ENCODE assay signal across 8 mouse cellular contexts in genomic region chr16:4592909-4593875, GRCm38 (mm10). TPM values are rescaled to one million over a fixed set of nuclear protein-coding genes. Genes with fewer than 3 reads are reported as not detected.
DNase-seq lines count a peak whose midpoint lies in the region; ATAC-seq and TF ChIP-seq lines count a peak whose summit lies in the region.

No protein-coding gene starts in this region.

- no peaks in the 10 kb centered on the region for H3K27me3 ChIP-seq in embryonic facial prominence, embryonic 14.5 days (replicated peaks; ENCODE audit: control insufficient read depth, insufficient read depth, low read length)
- no peaks in the 10 kb centered on the region for H3K27me3 ChIP-seq in hindbrain, embryonic 11.5 days (ENCODE audit: control insufficient read depth, insufficient read depth, low read length)
- no peaks in the 10 kb centered on the region for H3K27me3 ChIP-seq in stomach, postnatal 0 days (ENCODE audit: control insufficient read depth, insufficient read depth, low read length)

- peaks cover 38% of the 10 kb centered on the region for H3K4me1 ChIP-seq in embryonic facial prominence, embryonic 14.5 days (ENCODE audit: control insufficient read depth, insufficient read depth, low read length)
- peaks cover 27% of the 10 kb centered on the region for H3K4me1 ChIP-seq in hindbrain, embryonic 11.5 days (replicated peaks; ENCODE audit: control insufficient read depth, insufficient read depth, low read length)
- 0 out of 2 replicates have a peak, but pooled peaks cover 9% of the 10 kb centered on the region for H3K4me1 ChIP-seq in stomach, postnatal 0 days (replicated peaks; ENCODE audit: control insufficient read depth, insufficient read depth)

- TF ChIP-seq CTCF in left cerebral cortex, adult 2 months (IDR thresholded peaks at IDR 0.05), result peak; percentile 58
- peak; percentile 77 for TF ChIP-seq CTCF in stomach, postnatal 0 days (IDR thresholded peaks at IDR 0.05; ENCODE audit: low read depth)

- H3K9me3 ChIP-seq in embryonic facial prominence, embryonic 14.5 days (ENCODE audit: control insufficient read depth, low read length), result no peaks in the 10 kb centered on the region
- no peaks in the 10 kb centered on the region for H3K9me3 ChIP-seq in hindbrain, embryonic 11.5 days (ENCODE audit: control insufficient read depth, low read length)
- no peaks in the 10 kb centered on the region for H3K9me3 ChIP-seq in stomach, postnatal 0 days (ENCODE audit: control insufficient read depth, low read length)

- peaks cover 14% of the 10 kb centered on the region for H3K36me3 ChIP-seq in embryonic facial prominence, embryonic 14.5 days (ENCODE audit: control insufficient read depth, insufficient read depth, low read length)
- no peaks in the 10 kb centered on the region for H3K36me3 ChIP-seq in hindbrain, embryonic 11.5 days (ENCODE audit: control insufficient read depth, insufficient read depth, low read length)
- no peaks in the 10 kb centered on the region for H3K36me3 ChIP-seq in stomach, postnatal 0 days (ENCODE audit: control insufficient read depth, insufficient read depth, low read length)

- WGBS in embryonic facial prominence, embryonic 14.5 days, result 14% methylated on average over 32 of the region's 32 CpGs
- WGBS in hindbrain, embryonic 11.5 days, result 14% methylated on average over 32 of the region's 32 CpGs
- 11% methylated on average over 32 of the region's 32 CpGs for WGBS in stomach, postnatal 0 days

- H3K4me2 ChIP-seq in embryonic facial prominence, embryonic 14.5 days (ENCODE audit: low read depth, low read length), result peak overlapping the region; percentile 96
- peak overlapping the region; percentile 96 for H3K4me2 ChIP-seq in hindbrain, embryonic 11.5 days (replicated peaks; ENCODE audit: low read depth, low read length)
- H3K4me2 ChIP-seq in stomach, postnatal 0 days (replicated peaks; ENCODE audit: low read depth), result peak overlapping the region; percentile 81

- ATAC-seq in embryonic facial prominence, embryonic 14.5 days (ENCODE audit: low read depth), result no peak
- no peak for ATAC-seq in hindbrain, embryonic 11.5 days (ENCODE audit: low FRiP score)
- ATAC-seq in megakaryocyte-erythroid progenitor cell, adult 5-6 weeks (replicated peaks; ENCODE audit: low FRiP score, low TSS enrichment, poor library complexity, severe bottlenecking), result 0 out of 2 replicates have a peak, but pooled peaks have one; percentile 39
- no peak for ATAC-seq in stomach, postnatal 0 days (ENCODE audit: low FRiP score, low TSS enrichment)

- intact Hi-C loops in left cerebral cortex, adult 2 months (cut with DNase I), result no loop called here

- no peak for TF ChIP-seq EP300 in stomach, postnatal 0 days (optimal IDR thresholded peaks at IDR 0.05)

- peak overlapping the region; percentile 80 for H3K4me3 ChIP-seq in left cerebral cortex, adult 2 months
- H3K4me3 ChIP-seq in embryonic facial prominence, embryonic 14.5 days (ENCODE audit: low read depth, low read length), result peak overlapping the region; percentile 73
- peak overlapping the region; percentile 89 for H3K4me3 ChIP-seq in hindbrain, embryonic 11.5 days (ENCODE audit: low read depth, low read length)
- peak overlapping the region; percentile 69 for H3K4me3 ChIP-seq in stomach, postnatal 0 days (ENCODE audit: low read depth, low read length)

- peak; percentile 49 to 54 for DNase-seq in left cerebral cortex, adult 2 months (ENCODE audit: extremely low spot score in 1 of 2, low spot score in 2 of 2)
- no peak for DNase-seq in left cerebral cortex, adult 8-10 months (ENCODE audit: low spot score in 2 of 2)
- DNase-seq in adrenal gland, postnatal 14 days, result peak; percentile 76
- DNase-seq in embryonic facial prominence, embryonic 14.5 days (ENCODE audit: low spot score), result peak; percentile 82
- DNase-seq in hindbrain, embryonic 11.5 days (ENCODE audit: low spot score), result peak; percentile 73
- peak; percentile 41 to 50 for DNase-seq in layer of hippocampus, postnatal 36 days
- DNase-seq in stomach, postnatal 0 days (ENCODE audit: low spot score), result peak; percentile 59

- H3K9ac ChIP-seq in embryonic facial prominence, embryonic 14.5 days (ENCODE audit: low read depth, low read length), result peak overlapping the region; percentile 90
- peak overlapping the region; percentile 47; the same call in 1 of the 2 replicates for H3K9ac ChIP-seq in hindbrain, embryonic 11.5 days (ENCODE audit: low read depth, low read length)
- H3K9ac ChIP-seq in stomach, postnatal 0 days (ENCODE audit: low read length), result peak overlapping the region; percentile 79

- H3K27ac ChIP-seq in left cerebral cortex, adult 2 months, result peak overlapping the region; percentile 90
- peak overlapping the region; percentile 95 for H3K27ac ChIP-seq in embryonic facial prominence, embryonic 14.5 days (replicated peaks; ENCODE audit: low read depth, low read length)
- peak overlapping the region; percentile 98 for H3K27ac ChIP-seq in hindbrain, embryonic 11.5 days (ENCODE audit: low read depth, low read length)
- H3K27ac ChIP-seq in stomach, postnatal 0 days (replicated peaks), result peak overlapping the region; percentile 88

RNA-seq across cellular contexts. Expression of gene Glis2, which starts 1.3 kb away (rescaled TPM):
- total RNA-seq in left cerebral cortex, adult 2 months (2021), result 10 to 100 TPM; 12.9 to 16.2 TPM
- 10 to 100 TPM; 11.1 to 20.7 (median 16.6) TPM for total RNA-seq in left cerebral cortex, adult 8-10 months (2022)
- total RNA-seq in adrenal gland, postnatal 14 days (2021), result 23.7 and 25.1 TPM in 2 replicates
- polyA plus RNA-seq in embryonic facial prominence, embryonic 14.5 days (2014; fragmentation: Nextera tagmentation; extraction: Ambion mirVana), result 34.7 and 36.3 TPM in 2 replicates
- polyA plus RNA-seq in hindbrain, embryonic 11.5 days (2014; fragmentation: Nextera tagmentation; extraction: Ambion mirVana), result 26.3 and 27.6 TPM in 2 replicates
- total RNA-seq in layer of hippocampus, postnatal 36 days (2021), result 10 to 100 TPM; 13.1 to 14.6 TPM
- 2.0 TPM in 1 of 2 replicates, not detected in the other for total RNA-seq in megakaryocyte-erythroid progenitor cell, adult 5-6 weeks (2014; fragmentation: Nextera tagmentation)
- total RNA-seq in megakaryocyte-erythroid progenitor cell, adult 5-6 weeks (2017), result 0.33 TPM in 1 of 2 replicates, not detected in the other
- polyA plus RNA-seq in stomach, postnatal 0 days (2015; fragmentation: Nextera tagmentation; extraction: Ambion mirVana), result 11.6 and 11.7 TPM in 2 replicates

RNA-seq across cellular contexts. Expression of gene Pam16, which starts 31.6 kb away (rescaled TPM):
- total RNA-seq in left cerebral cortex, adult 2 months (2021), result 10 to 100 TPM; 78.1 to 94.1 TPM
- 10 to 100 TPM; 79.9 to 99.6 (median 92.2) TPM for total RNA-seq in left cerebral cortex, adult 8-10 months (2022)
- total RNA-seq in adrenal gland, postnatal 14 days (2021), result 108 and 140 TPM in 2 replicates
- 90.8 and 90.9 TPM in 2 replicates for polyA plus RNA-seq in embryonic facial prominence, embryonic 14.5 days (2014; fragmentation: Nextera tagmentation; extraction: Ambion mirVana)
- 113 and 117 TPM in 2 replicates for polyA plus RNA-seq in hindbrain, embryonic 11.5 days (2014; fragmentation: Nextera tagmentation; extraction: Ambion mirVana)
- 10 to 100 TPM; 84.4 to 90.4 TPM for total RNA-seq in layer of hippocampus, postnatal 36 days (2021)
- 76.0 and 100 TPM in 2 replicates for total RNA-seq in megakaryocyte-erythroid progenitor cell, adult 5-6 weeks (2014; fragmentation: Nextera tagmentation)
- total RNA-seq in megakaryocyte-erythroid progenitor cell, adult 5-6 weeks (2017), result 18.2 and 24.0 TPM in 2 replicates
- 65.4 and 71.9 TPM in 2 replicates for polyA plus RNA-seq in stomach, postnatal 0 days (2015; fragmentation: Nextera tagmentation; extraction: Ambion mirVana)

RNA-seq across cellular contexts. Expression of gene Tfap4, which starts 33.5 kb away (rescaled TPM):
- 1 to 10 TPM; 2.9 to 4.3 TPM for total RNA-seq in left cerebral cortex, adult 2 months (2021)
- total RNA-seq in left cerebral cortex, adult 8-10 months (2022), result 1 to 10 TPM; 5.5 to 8.1 (median 6.9) TPM
- total RNA-seq in adrenal gland, postnatal 14 days (2021), result 5.7 and 9.2 TPM in 2 replicates
- 16.6 and 17.2 TPM in 2 replicates for polyA plus RNA-seq in embryonic facial prominence, embryonic 14.5 days (2014; fragmentation: Nextera tagmentation; extraction: Ambion mirVana)
- polyA plus RNA-seq in hindbrain, embryonic 11.5 days (2014; fragmentation: Nextera tagmentation; extraction: Ambion mirVana), result 16.1 TPM in 2 replicates
- total RNA-seq in layer of hippocampus, postnatal 36 days (2021), result 1 to 10 TPM; 4.3 to 4.7 TPM
- 31.4 and 38.4 TPM in 2 replicates for total RNA-seq in megakaryocyte-erythroid progenitor cell, adult 5-6 weeks (2014; fragmentation: Nextera tagmentation)
- 47.3 and 69.9 TPM in 2 replicates for total RNA-seq in megakaryocyte-erythroid progenitor cell, adult 5-6 weeks (2017)
- polyA plus RNA-seq in stomach, postnatal 0 days (2015; fragmentation: Nextera tagmentation; extraction: Ambion mirVana), result 8.9 and 10.6 TPM in 2 replicates

RNA-seq across cellular contexts. Expression of gene Vasn, which starts 46.5 kb away (rescaled TPM):
- 10 to 100 TPM; 11.5 to 13.1 TPM for total RNA-seq in left cerebral cortex, adult 2 months (2021)
- 10 to 100 TPM in 2 of 4 experiments, 1 to 10 TPM in 2; 8.5 to 10.4 (median 9.9) TPM for total RNA-seq in left cerebral cortex, adult 8-10 months (2022)
- 11.4 and 14.9 TPM in 2 replicates for total RNA-seq in adrenal gland, postnatal 14 days (2021)
- 31.3 and 32.4 TPM in 2 replicates for polyA plus RNA-seq in embryonic facial prominence, embryonic 14.5 days (2014; fragmentation: Nextera tagmentation; extraction: Ambion mirVana)
- 7.9 and 9.4 TPM in 2 replicates for polyA plus RNA-seq in hindbrain, embryonic 11.5 days (2014; fragmentation: Nextera tagmentation; extraction: Ambion mirVana)
- total RNA-seq in layer of hippocampus, postnatal 36 days (2021), result 1 to 10 TPM; 4.4 to 5.7 TPM
- not detected in 2 replicates for total RNA-seq in megakaryocyte-erythroid progenitor cell, adult 5-6 weeks (2014; fragmentation: Nextera tagmentation)
- 0.38 and 0.65 TPM in 2 replicates for total RNA-seq in megakaryocyte-erythroid progenitor cell, adult 5-6 weeks (2017)
- 8.8 and 9.6 TPM in 2 replicates for polyA plus RNA-seq in stomach, postnatal 0 days (2015; fragmentation: Nextera tagmentation; extraction: Ambion mirVana)

RNA-seq across cellular contexts. Expression of gene Dnaja3, which starts 46.6 kb away (rescaled TPM):
- total RNA-seq in left cerebral cortex, adult 2 months (2021), result 10 to 100 TPM; 56.9 to 62.2 TPM
- total RNA-seq in left cerebral cortex, adult 8-10 months (2022), result 10 to 100 TPM; 63.0 to 66.1 (median 65.1) TPM
- total RNA-seq in adrenal gland, postnatal 14 days (2021), result 166 and 173 TPM in 2 replicates
- 57.6 and 57.7 TPM in 2 replicates for polyA plus RNA-seq in embryonic facial prominence, embryonic 14.5 days (2014; fragmentation: Nextera tagmentation; extraction: Ambion mirVana)
- polyA plus RNA-seq in hindbrain, embryonic 11.5 days (2014; fragmentation: Nextera tagmentation; extraction: Ambion mirVana), result 49.1 and 54.0 TPM in 2 replicates
- 10 to 100 TPM; 61.7 to 65.6 TPM for total RNA-seq in layer of hippocampus, postnatal 36 days (2021)
- 56.5 and 81.2 TPM in 2 replicates for total RNA-seq in megakaryocyte-erythroid progenitor cell, adult 5-6 weeks (2014; fragmentation: Nextera tagmentation)
- 71.0 and 106 TPM in 2 replicates for total RNA-seq in megakaryocyte-erythroid progenitor cell, adult 5-6 weeks (2017)
- 47.0 and 49.2 TPM in 2 replicates for polyA plus RNA-seq in stomach, postnatal 0 days (2015; fragmentation: Nextera tagmentation; extraction: Ambion mirVana)

Comparison
In these comparisons a context has a peak if more than half of its experiments do, and no peak if none do; other contexts are left out.
1. DNase-seq: peak in left cerebral cortex, adult 2 months (2 of 2), adrenal gland, postnatal 14 days (single experiment), embryonic facial prominence, embryonic 14.5 days (single experiment), hindbrain, embryonic 11.5 days (single experiment), layer of hippocampus, postnatal 36 days (2 of 2) and stomach, postnatal 0 days (single experiment); none in left cerebral cortex, adult 8-10 months (0 of 2).
2. Peak in every context shown above with its lines, with median percentiles within 50 percentile points of each other: H3K27ac ChIP-seq, H3K4me3 ChIP-seq, H3K4me2 ChIP-seq and H3K9ac ChIP-seq.